Mouse (Mus musculus): Measurements from ENCODE around the gene Slc22a22.

- TF ChIP-seq CTCF (IDR thresholded peaks at IDR 0.05; ENCODE audit: low read depth) (no peak), EP300 (IDR thresholded peaks at IDR 0.05; ENCODE audit: low read depth) (no peak)
These were observed 122.1 kb downstream of the Slc22a22 start for GRCm38 (mm10) chr15:57355278-57355677.

Measured in liver, postnatal 0 days (tissue).